Mouse (Mus musculus) heart, embryonic 14.5 days (tissue): Measurements from ENCODE around the gene Trappc12. TPM values are rescaled to one million over a fixed set of nuclear protein-coding genes. Genes with fewer than 3 reads are reported as not detected.
A peak's percentile ranks its signal among the peaks of the same experiment; 100 is the strongest.

Experiments used
- ATAC-seq: fragments of 200-750 bp; cut with Nextera tagmentation; 2 replicates; pipeline ENCODE4 v1.8.0; 2017; ENCODE audit warnings: low read depth, moderate TSS enrichment; ENCODE audit not compliant: insufficient number of reproducible peaks, insufficient read depth, low FRiP score
- H3K27ac ChIP-seq, 2 experiments: fragments of 200-500 bp in 1 of 2; fragments of 300-500 bp in 1 of 2; sonication (generic) in 1 of 2; replicated peaks in 1 of 2; 2 replicates each; pipeline ENCODE4 v1.5.1; 2012 to 2014; ENCODE audit warnings: low read depth in 2 of 2, low read length in 2 of 2, control low read depth in 1 of 2, mild to moderate bottlenecking in 1 of 2, mixed read lengths in 1 of 2; ENCODE audit not compliant: control insufficient read depth in 1 of 2, insufficient read depth in 1 of 2
- H3K27me3 ChIP-seq: fragments of 300-500 bp; sonication (generic); 2 replicates; pipeline ENCODE4 v1.6.1; 2014; ENCODE audit warnings: mild to moderate bottlenecking, low read length, control low read depth; ENCODE audit not compliant: control insufficient read depth, insufficient read depth
- H3K36me3 ChIP-seq: fragments of 300-500 bp; sonication (generic); 2 replicates; pipeline ENCODE4 v1.6.1; 2014; ENCODE audit warnings: mild to moderate bottlenecking, control low read depth, low read length, mixed read lengths; ENCODE audit not compliant: control insufficient read depth, insufficient read depth
- H3K4me1 ChIP-seq, 2 experiments: fragments of 200-500 bp in 1 of 2; fragments of 300-500 bp in 1 of 2; sonication (generic) in 1 of 2; 2 replicates each; pipeline ENCODE4 v1.6.1; 2012 to 2014; ENCODE audit warnings: low read length in 2 of 2, control low read depth in 1 of 2, mixed read lengths in 1 of 2; ENCODE audit not compliant: control insufficient read depth in 2 of 2, insufficient read depth in 2 of 2
- H3K4me2 ChIP-seq: fragments of 300-500 bp; sonication (generic); 2 replicates; pipeline ENCODE4 v1.6.1; 2014; ENCODE audit warnings: mild to moderate bottlenecking, low read length
- H3K4me3 ChIP-seq, 2 experiments: fragments of 200-500 bp in 1 of 2; fragments of 300-500 bp in 1 of 2; sonication (generic) in 1 of 2; 2 replicates each; pipeline ENCODE4 v1.5.1; 2012 to 2014; ENCODE audit warnings: low read length in 2 of 2, mild to moderate bottlenecking in 2 of 2, control low read depth in 1 of 2, low read depth in 1 of 2, moderate library complexity in 1 of 2; ENCODE audit not compliant: control insufficient read depth in 1 of 2, insufficient read depth in 1 of 2
- H3K9ac ChIP-seq: fragments of 300-500 bp; sonication (generic); 2 replicates; pipeline ENCODE4 v1.6.1; 2014; ENCODE audit warnings: mild to moderate bottlenecking, low read length
- H3K9me3 ChIP-seq: fragments of 300-500 bp; sonication (generic); 2 replicates; pipeline ENCODE4 v1.6.1; 2016; ENCODE audit warnings: low read length, control low read depth; ENCODE audit not compliant: control insufficient read depth
- WGBS: fragments of 180-500 bp; shearing (Covaris S2); extraction: QIAGEN DNeasy Blood & Tissue Kit; methylation state at CpG from one replicate; pipeline ENCODE4 v1.1.7; 2014; 5-methylcytosine and 5-hydroxymethylcytosine counted together
- polyA plus RNA-seq: library from polyadenylated mRNA; unstranded; fragments of >200 nt; fragmentation: Nextera tagmentation; extraction: Ambion mirVana; gene quantifications from 2 replicates; pipeline ENCODE4 v1.2.1, GENCODE M21; 2014

Gene Trappc12
- polyA plus RNA-seq, 1 experiment from 2014 or later, result 33.8 TPM

GRCm38 (mm10) chr12:28769953-28770352 is 19.7 kb upstream of the Trappc12 start:
- Histone ChIP-seq H3K9me3 (no peaks in the 10 kb centered on the region), H3K4me1 (peaks cover 2 to 5% of the 10 kb centered on the region in 2 experiments; a peak in 1 of 4 replicates), H3K27me3 (no peaks in the 10 kb centered on the region), H3K4me2 (no peak overlapping the region), H3K9ac (no peak overlapping the region), H3K36me3 (no peaks in the 10 kb centered on the region; the same call in 1 of the 2 replicates), H3K4me3 (no peak overlapping the region), H3K27ac (no peak overlapping the region)
- WGBS, result 91% methylated on average over 7 of the region's 7 CpGs
- ATAC-seq, result no peak

- H3K27ac ChIP-seq, result no peak overlapping the region
- no peaks in the 10 kb centered on the region for H3K9me3 ChIP-seq
- H3K4me2 ChIP-seq, result no peak overlapping the region
- no peak overlapping the region for H3K4me3 ChIP-seq
- 78% methylated on average over 4 of the region's 4 CpGs for WGBS
- H3K27me3 ChIP-seq, result no peaks in the 10 kb centered on the region
- H3K36me3 ChIP-seq, result no peaks in the 10 kb centered on the region
- H3K9ac ChIP-seq, result no peak overlapping the region
- ATAC-seq, result no peak
- peaks cover 0 to 3% of the 10 kb centered on the region in 2 experiments; a peak in 1 of 4 replicates for H3K4me1 ChIP-seq
Observed at GRCm38 (mm10) chr12:28756019-28756418, 5.7 kb upstream of the Trappc12 start.

DNA sequence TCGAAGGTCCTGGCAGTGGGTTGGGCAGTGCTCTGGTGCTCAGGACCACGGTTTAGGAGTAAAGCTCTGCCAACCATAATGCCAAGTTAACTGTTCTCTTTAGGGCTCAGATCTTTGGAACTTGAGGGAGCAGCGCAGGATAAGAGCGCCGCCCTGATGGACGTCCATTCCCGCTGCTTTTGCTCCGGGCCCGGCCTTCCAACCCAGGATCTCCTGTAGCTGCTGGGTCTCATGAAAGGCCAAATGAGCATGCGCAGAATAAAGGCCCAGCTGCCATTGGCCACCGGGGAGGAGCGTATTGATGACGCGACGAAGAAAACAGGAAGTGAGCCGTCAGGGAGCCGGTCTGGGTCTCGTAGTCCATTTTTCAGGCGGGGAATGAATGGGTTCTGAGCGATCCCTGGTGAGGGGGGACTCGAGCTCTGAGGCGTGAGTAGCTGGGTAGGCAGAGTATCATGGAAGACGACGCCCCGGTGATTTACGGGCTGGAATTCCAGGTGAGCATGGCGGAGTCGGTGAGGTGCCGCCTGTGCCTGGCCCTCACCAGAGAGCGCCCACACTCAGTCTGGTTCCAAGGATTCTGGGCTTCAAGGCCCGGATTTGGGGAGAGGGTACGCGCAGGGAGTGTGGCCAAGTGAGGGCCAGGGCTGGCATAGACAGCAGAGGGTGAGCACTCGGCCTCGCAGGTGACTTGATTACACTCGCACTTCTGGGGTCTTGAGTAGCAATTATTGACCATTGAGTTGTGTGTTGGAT is 1.4 kb upstream of the Trappc12 start, which contains the start of gene Eipr1:
Gene Eipr1, plus strand, starts transcription at position 296 of the 756 bp plus-strand sequence.
- ATAC-seq, result peak; percentile 66
- Histone ChIP-seq H3K9ac (peak within 1 kb of the TSS; percentile 77), H3K4me1 (peaks cover 3 to 12% of the 10 kb centered on the region in 2 experiments; a peak in 3 of 4 replicates), H3K27me3 (no peaks in the 10 kb centered on the region), H3K4me3 (peak within 1 kb of the TSS; percentile 68 to 78), H3K36me3 (peaks cover 7% of the 10 kb centered on the region), H3K4me2 (peak within 1 kb of the TSS; percentile 92), H3K27ac (peak within 1 kb of the TSS; percentile 39 to 47; a peak in 2 of 4 replicates), H3K9me3 (no peaks in the 10 kb centered on the region)
- WGBS, result 6% methylated on average over 36 of the region's 36 CpGs

DNA sequence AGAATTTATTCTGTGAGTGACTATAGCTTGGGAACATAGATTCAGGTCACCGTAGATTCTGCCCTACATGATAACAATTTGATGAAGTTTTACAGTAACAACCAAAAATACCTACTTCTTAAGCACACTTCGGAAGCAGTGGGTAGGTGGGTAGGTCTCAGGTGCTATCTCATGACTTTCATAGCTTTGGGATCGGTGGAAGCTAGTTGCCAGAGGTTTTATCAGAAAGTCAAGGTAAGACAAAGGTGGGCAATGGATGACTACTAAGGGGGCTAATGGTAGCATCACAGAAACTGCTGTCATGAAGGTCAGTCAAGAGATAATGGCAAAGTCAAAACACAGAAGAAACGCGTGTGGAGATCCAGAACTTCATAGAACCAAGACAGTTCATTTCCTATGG is 604 bp upstream of the Trappc12 start:
- Histone ChIP-seq H3K9me3 (no peaks in the 10 kb centered on the region), H3K4me1 (peaks cover 3 to 12% of the 10 kb centered on the region in 2 experiments; a peak in 3 of 4 replicates), H3K4me3 (no peak overlapping the region), H3K27ac (no peak overlapping the region), H3K9ac (no peak overlapping the region), H3K27me3 (no peaks in the 10 kb centered on the region), H3K4me2 (peak overlapping the region; percentile 92), H3K36me3 (peaks cover 15% of the 10 kb centered on the region)
- 94% methylated on average over 5 of the region's 5 CpGs for WGBS
- no peak for ATAC-seq

GRCm38 (mm10) chr12:28743328-28743727 is 6.9 kb downstream of the Trappc12 start:
- Histone ChIP-seq H3K4me1 (no peaks in the 10 kb centered on the region), H3K27ac (no peak overlapping the region), H3K4me2 (no peak overlapping the region), H3K27me3 (no peaks in the 10 kb centered on the region), H3K36me3 (peaks cover 54% of the 10 kb centered on the region), H3K9ac (no peak overlapping the region), H3K9me3 (no peaks in the 10 kb centered on the region), H3K4me3 (no peak overlapping the region)
- WGBS, result 82% methylated on average over 3 of the region's 3 CpGs
- ATAC-seq, result no peak

DNA sequence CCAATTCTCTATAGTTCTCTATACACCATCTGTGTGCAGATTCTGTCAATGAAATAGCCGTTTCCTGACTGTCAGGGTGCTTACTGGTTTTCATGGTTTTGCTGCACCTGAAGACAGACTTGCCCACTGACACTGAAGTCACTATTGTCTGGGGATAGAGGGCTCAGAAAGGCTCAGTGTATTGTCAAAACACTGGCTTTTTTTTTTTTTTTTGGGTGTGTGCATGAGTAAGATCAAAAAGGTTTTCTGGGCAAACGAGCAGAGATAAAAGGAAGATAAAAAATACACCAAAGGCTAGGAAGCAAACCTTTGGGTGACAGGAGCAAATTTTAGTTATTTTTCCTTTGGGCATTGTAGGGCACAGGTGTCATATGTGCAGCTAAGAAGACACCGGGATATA is 15.0 kb downstream of the Trappc12 start:
- ATAC-seq, result no peak
- no peaks in the 10 kb centered on the region for H3K4me1 ChIP-seq
- no peak overlapping the region for H3K4me3 ChIP-seq
- H3K9me3 ChIP-seq, result no peaks in the 10 kb centered on the region
- no peaks in the 10 kb centered on the region for H3K27me3 ChIP-seq
- no peak overlapping the region for H3K27ac ChIP-seq
- H3K4me2 ChIP-seq, result no peak overlapping the region
- H3K9ac ChIP-seq, result no peak overlapping the region
- H3K36me3 ChIP-seq, result peaks cover 68% of the 10 kb centered on the region
- WGBS, result 90% methylated on average over 3 of the region's 3 CpGs

DNA sequence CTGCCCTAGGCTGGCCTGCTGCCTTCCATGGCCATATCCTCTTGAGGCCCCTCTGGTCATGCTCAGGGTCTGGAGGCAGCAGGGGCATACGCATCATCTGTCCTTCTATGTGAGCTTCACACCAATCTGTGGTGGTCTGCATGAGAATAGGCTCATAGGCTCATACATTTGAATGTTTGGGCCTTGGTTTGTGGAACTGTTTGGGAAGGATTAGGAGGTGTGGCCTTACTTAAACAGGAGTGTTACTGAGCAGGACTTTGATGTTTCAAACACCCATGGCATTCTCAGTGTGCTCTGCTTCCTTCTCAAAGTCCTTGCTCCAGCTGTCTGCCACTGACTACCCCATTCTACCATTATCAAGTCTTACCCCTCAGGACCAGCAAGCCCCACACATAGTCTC is 16.0 kb downstream of the Trappc12 start:
- no peak overlapping the region for H3K27ac ChIP-seq
- 92% methylated on average over 1 of the region's 1 CpGs for WGBS
- H3K36me3 ChIP-seq, result peaks cover 72% of the 10 kb centered on the region

More for the DNA sequence above, 16.0 kb downstream of the Trappc12 start:
- Histone ChIP-seq H3K4me1 (no peaks in the 10 kb centered on the region), H3K9ac (no peak overlapping the region), H3K27me3 (no peaks in the 10 kb centered on the region), H3K9me3 (no peaks in the 10 kb centered on the region), H3K4me3 (no peak overlapping the region), H3K4me2 (no peak overlapping the region)
- ATAC-seq, result no peak
